Mouse (Mus musculus) liver, postnatal 0 days (tissue): ENCODE results near the gene Ywhab.

Source experiments
- CTCF ChIP-seq: sonication (generic); IDR thresholded peaks from 2 replicates; pipeline ENCODE4 v1.5.1; 2016; ENCODE audit warnings: antibody characterized with exemption, low read depth
- EP300 ChIP-seq: IDR thresholded peaks from 2 replicates; pipeline ENCODE4 v1.6.1; 2016; ENCODE audit warnings: antibody characterized with exemption, low read depth, mild to moderate bottlenecking

DNA sequence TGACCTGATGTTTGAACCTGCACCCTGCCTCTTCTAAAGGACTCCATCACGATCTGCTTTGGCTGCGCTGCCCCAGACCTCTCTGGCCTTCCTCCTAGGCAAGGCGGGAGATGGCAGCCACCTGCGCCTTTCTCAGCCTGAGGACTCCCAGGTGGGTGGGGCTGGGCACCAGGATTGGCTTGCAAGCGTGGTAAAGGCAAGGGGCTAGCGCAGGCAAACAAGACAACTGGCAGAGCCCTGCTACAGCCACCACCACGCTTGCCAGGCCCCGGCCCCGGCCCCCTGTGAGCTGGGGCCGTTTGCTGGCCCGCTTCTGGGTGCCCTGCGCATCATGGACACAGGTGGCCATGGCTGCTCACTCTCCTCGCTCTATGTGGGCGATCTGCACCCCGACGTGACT, 30.4 kb downstream of the Ywhab start, which contains the start of gene Pabpc1l:
- TF ChIP-seq CTCF (no peak), EP300 (no peak)
